Mouse (Mus musculus) layer of hippocampus, postnatal 36 days (tissue): ENCODE results near the gene Cdkl1. TPM values are rescaled to one million over a fixed set of nuclear protein-coding genes. Genes with fewer than 3 reads are reported as not detected.

Experiments
- DNase-seq, 2 experiments: peaks; one replicate each; pipeline ENCODE4 v3.0.0; 2022
- microRNA-seq, 2 experiments: library from miRNA; unstranded; fragments of <30 nt; microRNA quantifications; one replicate each; pipeline ENCODE4 v1.2.0; 2021
- total RNA-seq, 2 experiments: library from RNA; stranded (reverse); gene quantifications; 2 replicates each; pipeline ENCODE4 v1.2.3; 2021

Cdkl1 gene
- total RNA-seq, 2 experiments from 2014 or later, result 19.9 to 20.3 TPM

DNA sequence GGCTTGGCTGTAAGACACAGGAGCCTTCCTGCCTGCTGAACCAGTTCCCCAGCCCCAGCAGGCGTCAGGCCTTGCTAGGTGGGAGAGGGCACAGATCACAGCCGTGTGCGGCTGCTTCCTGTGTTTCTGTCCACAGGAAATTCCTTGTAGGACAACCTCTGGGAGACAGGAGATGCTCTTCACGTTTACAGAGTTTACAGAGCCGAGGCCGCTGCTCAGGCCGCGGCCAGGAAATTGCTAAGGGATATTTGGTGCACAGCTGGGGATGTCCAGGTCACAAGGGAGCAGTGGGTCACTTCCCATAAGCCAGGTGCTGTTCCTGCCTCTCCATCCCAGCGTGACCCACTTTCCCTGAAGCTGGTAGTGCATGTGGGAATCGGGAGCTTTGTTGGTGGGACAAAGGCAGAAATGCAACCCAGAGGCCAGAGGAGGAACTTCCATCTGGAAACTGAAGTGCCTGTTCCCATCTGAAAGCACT, 39.2 kb downstream of the Cdkl1 start:
- no peak for DNase-seq

DNA sequence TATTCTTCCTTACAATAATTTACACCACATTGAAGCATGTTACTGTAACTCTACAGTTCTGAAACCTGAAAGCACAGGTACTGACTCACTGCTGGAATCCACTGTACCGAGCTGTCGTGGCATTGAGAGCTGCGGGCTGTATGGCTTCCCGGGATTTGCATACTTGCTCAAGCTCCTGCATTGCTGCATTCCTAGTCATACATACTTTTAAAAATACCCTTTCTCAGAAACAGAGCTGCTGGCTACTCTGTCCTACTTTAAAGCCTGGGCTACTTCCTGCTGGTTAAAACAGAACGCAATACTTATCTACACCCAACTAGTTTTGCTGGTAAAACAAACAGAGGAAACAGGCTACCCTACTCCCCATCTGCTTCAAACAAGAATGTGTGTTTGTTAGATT, 46.9 kb downstream of the Cdkl1 start:
- DNase-seq, result no peak

- DNase-seq, result no peak
These were observed 49.1 kb downstream of the Cdkl1 start for GRCm38 (mm10) chr12:69741965-69742364.

GRCm38 (mm10) chr12:69733923-69734322, 57.1 kb downstream of the Cdkl1 start:
- DNase-seq, result no peak

- no peak for DNase-seq
These were observed 57.5 kb downstream of the Cdkl1 start for GRCm38 (mm10) chr12:69733518-69733917.

DNA sequence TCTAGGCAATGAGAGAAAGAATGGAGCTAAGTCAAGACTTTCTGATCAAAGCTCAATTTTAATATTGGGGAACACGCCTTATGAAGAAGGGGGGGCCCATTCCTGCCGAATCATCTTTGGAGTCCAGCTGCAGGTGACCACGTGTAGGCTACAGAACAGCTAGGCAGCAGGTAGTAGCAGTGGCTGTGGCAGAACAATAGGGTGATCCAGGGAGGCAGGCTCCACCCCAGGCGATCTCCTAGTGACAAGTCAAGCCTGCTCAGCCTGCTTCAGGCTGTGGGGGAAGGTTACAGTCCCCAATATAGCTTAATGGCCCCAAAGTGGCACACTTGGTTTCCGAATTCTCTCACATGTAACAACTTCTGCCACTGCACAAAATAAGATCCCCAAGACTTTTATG, 58.8 kb downstream of the Cdkl1 start:
- DNase-seq, result no peak

DNA sequence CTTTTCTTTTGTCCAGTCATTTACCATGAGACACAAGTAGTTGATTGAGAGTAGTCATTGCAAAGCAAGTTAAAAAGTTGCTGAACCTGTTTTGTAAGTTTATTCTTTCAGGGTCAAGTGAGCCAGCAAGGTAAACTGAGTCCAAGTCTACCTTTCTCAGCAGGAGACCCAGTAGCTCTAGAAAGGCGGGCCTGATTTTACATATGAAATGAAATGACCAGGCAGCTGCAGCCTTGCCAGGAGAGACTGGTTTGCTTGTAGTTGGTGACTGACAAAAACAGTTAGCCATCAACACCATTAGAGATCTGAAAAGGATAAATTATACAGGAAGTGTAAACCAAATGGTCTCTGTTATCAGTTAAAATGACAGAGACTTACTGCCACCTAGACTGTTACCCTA, 60.8 kb downstream of the Cdkl1 start:
- no peak for DNase-seq

DNA sequence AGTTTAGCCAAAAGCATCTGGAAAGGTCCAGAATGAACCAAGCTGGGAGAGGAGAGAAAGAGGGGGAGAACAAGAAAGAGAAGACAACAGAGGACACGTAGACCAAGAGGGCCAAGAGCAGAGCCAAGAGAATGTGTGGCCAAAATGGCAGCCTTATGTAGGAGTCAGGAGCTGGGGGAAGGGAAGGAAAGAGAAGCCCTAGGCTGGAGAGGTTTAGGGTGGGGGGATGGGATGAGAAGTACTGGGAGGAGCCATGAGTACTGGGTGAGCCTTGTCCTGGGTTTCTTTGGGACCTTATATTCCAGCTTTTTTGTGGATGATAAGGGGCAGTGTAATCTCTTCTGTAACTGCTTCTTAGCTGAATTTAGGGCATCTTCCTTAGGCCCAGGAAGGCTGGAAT, 61.8 kb downstream of the Cdkl1 start:
- no peak for DNase-seq

DNA sequence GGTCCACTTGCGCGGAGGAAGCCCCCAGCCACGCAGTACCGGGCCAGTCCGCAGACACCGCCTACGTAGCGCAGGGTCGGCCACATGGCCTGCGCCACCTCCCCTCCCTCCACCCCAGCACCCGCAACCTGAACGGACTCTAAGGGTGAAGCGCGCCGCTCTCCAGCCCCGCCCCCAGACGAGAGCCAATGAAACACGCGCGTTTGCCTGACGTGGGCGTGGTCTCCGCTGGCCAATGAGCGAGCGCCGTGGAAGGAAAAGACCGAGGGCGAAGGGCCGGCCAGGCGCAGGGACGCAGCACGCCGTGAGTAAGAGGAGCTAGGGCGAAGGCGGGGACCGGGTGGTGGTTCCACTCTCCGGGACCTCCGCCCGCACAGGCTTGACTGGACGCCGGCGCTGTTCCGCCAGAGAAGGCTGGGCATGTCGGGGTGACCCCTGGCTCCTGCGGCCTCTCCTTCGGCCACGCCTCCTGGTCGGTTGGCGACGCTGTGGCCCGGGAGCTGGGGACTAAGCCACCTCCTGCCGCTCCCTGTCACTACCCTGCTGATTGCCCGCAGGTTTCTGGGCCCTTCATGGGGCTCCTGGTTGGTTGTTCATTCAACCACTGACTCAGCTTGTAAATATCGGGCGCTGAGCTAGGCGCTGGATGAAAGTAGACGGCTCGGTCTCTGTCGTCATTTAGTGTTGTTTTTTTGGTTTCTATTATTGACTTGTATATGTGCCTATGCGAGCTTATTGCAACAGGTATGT, 66.2 kb downstream of the Cdkl1 start, which contains the start of the genes L2hgdh and Atp5s:
TSS of gene L2hgdh (minus strand) at position 163 of the 750 bp plus-strand sequence.
TSS of gene Atp5s (plus strand) at position 240 of the 750 bp plus-strand sequence.
- DNase-seq, result peak; percentile 92 to 94

- DNase-seq, result no peak
These were observed 66.9 kb downstream of the Cdkl1 start for GRCm38 (mm10) chr12:69724018-69724710.

DNA sequence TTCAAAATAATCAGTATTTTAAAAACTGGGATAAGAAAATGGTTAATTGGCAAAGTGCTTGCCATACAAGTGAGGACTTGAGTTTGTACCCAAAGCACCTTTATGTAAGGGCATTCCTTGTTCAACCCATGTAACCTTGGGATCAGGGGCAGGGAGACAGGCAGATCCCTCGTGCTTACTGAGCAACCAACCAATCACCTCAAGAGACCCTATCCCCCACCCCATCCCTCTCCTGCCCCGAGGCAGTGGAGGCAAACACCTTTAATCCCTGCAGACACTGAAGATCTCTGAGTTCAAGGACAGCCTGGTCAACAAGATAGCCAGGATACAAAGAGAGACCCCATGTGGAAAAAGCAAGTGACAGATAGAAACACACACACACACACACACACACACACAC, 67.7 kb downstream of the Cdkl1 start:
- no peak for DNase-seq

DNA sequence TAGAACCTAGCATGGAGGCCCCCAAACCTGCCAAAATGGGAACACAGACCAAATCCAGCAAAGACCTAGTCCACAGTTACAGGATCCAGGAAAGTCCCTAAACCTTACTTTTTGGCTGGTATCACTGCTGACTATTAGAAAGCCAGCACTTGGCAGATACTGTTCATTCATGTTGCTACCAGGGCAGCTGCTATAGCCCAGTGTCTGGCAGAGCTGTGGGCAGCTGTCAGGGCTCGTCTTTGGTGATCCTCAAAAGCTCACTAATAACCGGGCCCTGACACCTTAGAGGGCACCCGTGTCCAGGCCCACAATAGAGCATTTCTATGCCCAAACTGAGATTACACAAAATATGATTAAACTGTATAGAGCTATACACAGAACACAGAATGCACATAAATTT, 68.2 kb downstream of the Cdkl1 start:
- no peak for DNase-seq

GRCm38 (mm10) chr12:69713628-69714027, 77.4 kb downstream of the Cdkl1 start:
- DNase-seq, result no peak

- DNase-seq, result no peak
These were observed 86.1 kb downstream of the Cdkl1 start for GRCm38 (mm10) chr12:69704799-69705458.

GRCm38 (mm10) chr12:69698352-69698751, 92.7 kb downstream of the Cdkl1 start:
- no peak for DNase-seq

Small RNA genes lying within 50 kb of the gene (microRNA-seq; reads per million reads assigned to microRNA genes)
- gene Mir681, result 0 reads per million in 2 experiments

Other genes with a start within 250 kb of the Cdkl1 start
- 10 to 100 TPM; 18.2 to 19.3 TPM for gene Vcpkmt, start 208.2 kb downstream of the Cdkl1 start, total RNA-seq
- 10 to 100 TPM; 33.9 to 35.4 TPM for gene Sos2, start 109.4 kb downstream of the Cdkl1 start, total RNA-seq
- 10 to 100 TPM; 19.8 to 20.0 TPM for gene L2hgdh, start 66.4 kb downstream of the Cdkl1 start, total RNA-seq
- 10 to 100 TPM; 34.4 to 40.8 TPM for gene Atp5s, start 66.3 kb downstream of the Cdkl1 start, total RNA-seq
- 100 to 1,000 TPM; 186 to 198 TPM for gene Atl1, start 101.3 kb upstream of the Cdkl1 start, total RNA-seq
- gene Map4k5, start 101.9 kb upstream of the Cdkl1 start, total RNA-seq, result 10 to 100 TPM; 46.8 to 50.3 TPM
- 10 to 100 TPM; 16.6 to 19.3 TPM for gene Sav1, start 195.7 kb upstream of the Cdkl1 start, total RNA-seq